In the genomic region with DNA sequence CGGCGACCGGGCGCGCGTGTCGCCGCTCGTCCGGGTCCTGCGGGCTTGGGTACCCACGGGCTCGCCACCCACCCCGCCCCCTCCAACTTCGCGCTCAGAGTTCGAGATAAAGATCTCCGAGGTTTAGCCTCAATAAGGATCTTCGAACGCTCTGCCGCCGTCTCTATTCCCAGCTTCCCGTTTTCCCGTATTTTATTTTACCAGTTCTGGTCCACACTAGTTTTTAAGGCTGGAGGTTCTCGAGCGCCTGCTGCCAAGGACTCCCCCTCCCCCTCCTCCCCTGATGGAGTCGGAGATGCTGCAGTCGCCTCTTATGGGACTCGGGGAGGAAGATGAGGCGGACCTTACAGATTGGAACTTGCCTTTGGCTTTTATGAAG, we compare ENCODE assay signal across 8 mouse cellular contexts. TPM values are rescaled to one million over a fixed set of nuclear protein-coding genes. Genes with fewer than 3 reads are reported as not detected.
DNase-seq lines count a peak whose midpoint lies in the region; ATAC-seq and TF ChIP-seq lines count a peak whose summit lies in the region.

No protein-coding gene starts in this region.

- no peak for TF ChIP-seq CTCF in thymus, adult 2 months (IDR thresholded peaks at IDR 0.05; ENCODE audit: borderline replicate concordance, control insufficient read depth, extremely low read depth, insufficient read depth, low read length, poor library complexity)

- H3K27me3 ChIP-seq in erythroblast, embryonic 14.5 days (ENCODE audit: control insufficient read depth), result no peaks in the 10 kb centered on the region
- H3K27me3 ChIP-seq in thymus, adult 2 months (ENCODE audit: control insufficient read depth, insufficient read depth, low read length), result no peaks in the 10 kb centered on the region
- H3K27me3 ChIP-seq in hindbrain, embryonic 14.5 days (ENCODE audit: control insufficient read depth, insufficient read depth, low read length), result no peaks in the 10 kb centered on the region
- no peaks in the 10 kb centered on the region for H3K27me3 ChIP-seq in midbrain, embryonic 12.5 days

- no peak overlapping the region for H3K27ac ChIP-seq in thymus, adult 2 months (ENCODE audit: control insufficient read depth, insufficient read depth, low read length)
- peak overlapping the region; percentile 86 for H3K27ac ChIP-seq in hindbrain, embryonic 14.5 days
- H3K27ac ChIP-seq in midbrain, embryonic 12.5 days (replicated peaks), result peak overlapping the region; percentile 84

- peak overlapping the region; percentile 69 for H3K4me2 ChIP-seq in hindbrain, embryonic 14.5 days (replicated peaks)
- H3K4me2 ChIP-seq in midbrain, embryonic 12.5 days (replicated peaks), result peak overlapping the region; percentile 94

- no peak for TF ChIP-seq POLR2A in thymus, adult 2 months (IDR thresholded peaks at IDR 0.05; ENCODE audit: control insufficient read depth, extremely low read depth, insufficient read depth, low read length, poor library complexity)

- peaks cover 21% of the 10 kb centered on the region for H3K36me3 ChIP-seq in erythroblast, embryonic 14.5 days (ENCODE audit: control insufficient read depth)
- H3K36me3 ChIP-seq in thymus, adult 2 months (ENCODE audit: control insufficient read depth, insufficient read depth, low read length), result no peaks in the 10 kb centered on the region
- no peaks in the 10 kb centered on the region for H3K36me3 ChIP-seq in hindbrain, embryonic 14.5 days (replicated peaks; ENCODE audit: control insufficient read depth, insufficient read depth)
- no peaks in the 10 kb centered on the region; the same call in 1 of the 2 replicates for H3K36me3 ChIP-seq in midbrain, embryonic 12.5 days

- H3K9me3 ChIP-seq in erythroblast, embryonic 14.5 days (ENCODE audit: control insufficient read depth, low read length), result peaks cover 6% of the 10 kb centered on the region; the same call in 1 of the 2 replicates
- H3K9me3 ChIP-seq in hindbrain, embryonic 14.5 days (ENCODE audit: control insufficient read depth, low read length), result no peaks in the 10 kb centered on the region
- no peaks in the 10 kb centered on the region for H3K9me3 ChIP-seq in midbrain, embryonic 12.5 days

- peak; percentile 11 for DNase-seq in thymus, adult 2 months
- DNase-seq in thymus, adult 18-20 months, result no peak
- peak; percentile 24 for DNase-seq in hindbrain, embryonic 14.5 days (ENCODE audit: low spot score)
- no peak for DNase-seq in B cell, adult 2 months
- no peak for DNase-seq in urinary bladder, postnatal 14 days (ENCODE audit: low spot score)

- H3K9ac ChIP-seq in hindbrain, embryonic 14.5 days, result peak overlapping the region; percentile 90
- H3K9ac ChIP-seq in midbrain, embryonic 12.5 days (replicated peaks), result peak overlapping the region; percentile 98

- H3K4me1 ChIP-seq in erythroblast, embryonic 14.5 days (ENCODE audit: control insufficient read depth), result peaks cover 30% of the 10 kb centered on the region
- peaks cover 6% of the 10 kb centered on the region for H3K4me1 ChIP-seq in thymus, adult 2 months (replicated peaks; ENCODE audit: control insufficient read depth, insufficient read depth, low read length)
- peaks cover 11% of the 10 kb centered on the region for H3K4me1 ChIP-seq in hindbrain, embryonic 14.5 days (replicated peaks; ENCODE audit: control insufficient read depth, insufficient read depth, low read length)
- H3K4me1 ChIP-seq in midbrain, embryonic 12.5 days, result peaks cover 11% of the 10 kb centered on the region

- ATAC-seq in erythroblast, adult 5-6 weeks (replicated peaks; ENCODE audit: low FRiP score, poor library complexity, severe bottlenecking), result no peak
- ATAC-seq in hindbrain, embryonic 14.5 days (ENCODE audit: low FRiP score), result no peak; the same call in 1 of the 2 replicates
- ATAC-seq in midbrain, embryonic 12.5 days (ENCODE audit: low FRiP score, low read depth), result no peak

- under 1% methylated on average over 30 of the region's 30 CpGs for WGBS in thymus, adult 2 months
- under 1% methylated on average over 30 of the region's 30 CpGs for WGBS in hindbrain, embryonic 14.5 days
- 0% methylated on average over 30 of the region's 30 CpGs for WGBS in midbrain, embryonic 12.5 days

- H3K4me3 ChIP-seq in erythroblast, embryonic 14.5 days (replicated peaks), result peak overlapping the region; percentile 65
- H3K4me3 ChIP-seq in thymus, adult 2 months (ENCODE audit: control insufficient read depth, insufficient read depth, low read length), result peak overlapping the region; percentile 76
- H3K4me3 ChIP-seq in hindbrain, embryonic 14.5 days (replicated peaks; ENCODE audit: low read length), result peak overlapping the region; percentile 94
- H3K4me3 ChIP-seq in midbrain, embryonic 12.5 days, result peak overlapping the region; percentile 100

RNA-seq across cellular contexts. Expression of a gene that starts 0.8 kb away (rescaled TPM):
- polyA plus RNA-seq in erythroblast, embryonic 14.5 days (2012), result 1.0 and 1.5 TPM in 2 replicates
- 4.4 and 12.3 TPM in 2 replicates for total RNA-seq in erythroblast, adult 5-6 weeks (2015; ENCODE audit: low replicate concordance)
- total RNA-seq in erythroblast, adult 5-6 weeks (2017; ENCODE audit: low replicate concordance), result 5.6 and 9.1 TPM in 2 replicates
- 58.7 and 61.4 TPM in 2 replicates for polyA plus RNA-seq in thymus, adult 2 months (2012; rRNA removed)
- 12.3 and 13.2 TPM in 2 replicates for polyA plus RNA-seq in hindbrain, embryonic 14.5 days (2014; fragmentation: Nextera tagmentation; extraction: Ambion mirVana)
- 18.3 and 19.0 TPM in 2 replicates for polyA plus RNA-seq in midbrain, embryonic 12.5 days (2016; fragmentation: Nextera tagmentation; extraction: Ambion mirVana)

RNA-seq across cellular contexts. Expression of a gene that starts 56.0 kb away (rescaled TPM):
- polyA plus RNA-seq in erythroblast, embryonic 14.5 days (2012), result not detected in 2 replicates
- total RNA-seq in erythroblast, adult 5-6 weeks (2015; ENCODE audit: low replicate concordance), result not detected in 2 replicates
- total RNA-seq in erythroblast, adult 5-6 weeks (2017; ENCODE audit: low replicate concordance), result not detected in 2 replicates
- 0.85 and 0.89 TPM in 2 replicates for polyA plus RNA-seq in thymus, adult 2 months (2012; rRNA removed)
- polyA plus RNA-seq in hindbrain, embryonic 14.5 days (2014; fragmentation: Nextera tagmentation; extraction: Ambion mirVana), result 17.4 and 20.5 TPM in 2 replicates
- 5.9 and 6.2 TPM in 2 replicates for polyA plus RNA-seq in midbrain, embryonic 12.5 days (2016; fragmentation: Nextera tagmentation; extraction: Ambion mirVana)

Comparison
In these comparisons a context has a peak if more than half of its experiments do, and no peak if none do; other contexts are left out.
1. DNase-seq: peak in thymus, adult 2 months (single experiment) and hindbrain, embryonic 14.5 days (single experiment); none in thymus, adult 18-20 months (0 of 2), B cell, adult 2 months (0 of 2) and urinary bladder, postnatal 14 days (single experiment).
2. Peak in every context shown above with its lines, with median percentiles within 50 percentile points of each other: H3K4me3 ChIP-seq.